Mouse (Mus musculus) hematopoietic stem cell, adult 5-6 weeks (primary cell): ENCODE results near the gene Gp1ba. TPM values are rescaled to one million over a fixed set of nuclear protein-coding genes. Genes with fewer than 3 reads are reported as not detected.

Experiments
- ATAC-seq, 2 experiments: fragments of 125-278 bp in 1 of 2; replicated peaks in 1 of 2; 2 replicates each; pipeline ENCODE4 v1.8.0; 2016 to 2017; ENCODE audit warnings: inconsistent platforms in 2 of 2, mild to moderate bottlenecking in 2 of 2, moderate number of reproducible peaks in 2 of 2, low read depth in 1 of 2, moderate TSS enrichment in 1 of 2; ENCODE audit not compliant: low FRiP score in 2 of 2, poor library complexity in 2 of 2, severe bottlenecking in 2 of 2, insufficient read depth in 1 of 2, low TSS enrichment in 1 of 2
- total RNA-seq: library from RNA; stranded (forward); fragments of 172-1452, 232-1000 nt; gene quantifications from 2 replicates; pipeline ENCODE4 v1.2.3, GENCODE M21; 2017

Gp1ba gene
- total RNA-seq, 1 experiment from 2014 or later: 0.45 TPM

DNA sequence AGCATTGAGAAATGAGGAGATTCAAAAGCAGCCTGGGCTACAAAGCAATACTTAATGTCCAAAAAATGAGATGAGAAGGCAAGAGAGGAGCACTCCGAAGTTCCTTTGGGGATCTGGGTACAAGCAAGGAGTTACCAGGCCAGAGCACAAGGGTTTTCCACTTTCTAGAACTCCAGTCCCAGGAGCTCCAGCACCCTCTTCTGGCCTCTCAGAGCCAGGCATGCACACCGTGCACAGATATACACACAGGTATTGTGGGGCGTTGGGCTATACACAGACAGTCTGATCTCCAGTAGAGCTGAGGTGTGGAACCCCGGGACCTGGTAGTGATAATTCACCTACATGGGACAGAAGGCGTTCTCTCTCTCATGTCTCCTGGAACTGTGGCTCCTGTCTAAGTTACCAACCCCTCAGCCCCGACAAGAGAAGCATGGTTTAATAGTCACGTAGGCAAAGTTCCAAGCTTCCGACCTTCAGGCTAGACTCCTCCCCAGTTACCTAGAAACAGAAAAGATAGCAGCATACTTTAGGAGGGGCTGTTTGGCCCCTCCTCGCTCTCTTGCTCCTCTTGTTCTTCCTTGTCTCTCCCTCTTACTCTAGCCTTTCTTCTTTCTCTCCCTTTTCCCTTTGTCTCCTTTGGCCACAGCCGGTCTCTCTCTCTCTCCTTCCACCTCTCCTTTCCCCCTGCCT, 15.7 kb upstream of the Gp1ba start:
- no peak for ATAC-seq

DNA sequence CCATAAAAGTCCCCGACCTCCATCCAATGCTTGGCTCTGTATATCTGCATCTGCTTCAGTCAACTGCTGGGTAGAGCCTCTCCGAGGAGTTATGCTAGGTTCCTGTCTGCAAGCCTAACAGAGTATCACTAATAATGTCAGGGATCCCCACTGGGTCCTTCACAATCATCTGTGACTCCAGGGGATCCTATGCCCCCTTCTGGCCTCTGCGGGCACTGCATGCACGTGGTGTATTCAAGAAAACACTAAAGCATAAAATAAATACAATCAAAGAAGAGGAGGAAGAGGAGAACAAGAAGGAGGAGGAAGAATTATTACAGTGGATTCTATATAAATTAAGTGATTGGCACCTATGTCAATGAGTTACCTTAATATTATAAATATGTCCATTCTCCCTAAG, 13.4 kb upstream of the Gp1ba start:
- 0 out of 4 replicates have a peak, but pooled peaks of 1 of the 2 experiments have one; percentile 27 for ATAC-seq

DNA sequence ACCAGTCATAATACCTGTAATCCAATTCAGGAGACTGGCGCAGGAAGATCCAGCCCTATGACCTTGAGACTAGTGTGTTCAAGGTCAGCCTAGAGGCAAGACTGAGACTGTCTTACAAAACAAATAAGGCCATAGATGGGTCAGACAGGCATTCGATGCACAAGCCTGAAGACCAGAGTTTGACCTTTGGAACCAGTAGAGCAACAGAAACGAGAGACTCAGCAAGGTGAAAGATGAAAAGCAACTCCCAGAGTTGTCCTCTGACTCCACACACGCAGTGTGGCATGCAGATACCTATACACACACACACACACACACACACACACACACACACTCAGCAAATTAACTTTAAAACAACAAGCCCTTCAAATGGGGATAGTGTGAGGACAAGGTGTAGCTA, 12.0 kb upstream of the Gp1ba start:
- ATAC-seq: no peak

DNA sequence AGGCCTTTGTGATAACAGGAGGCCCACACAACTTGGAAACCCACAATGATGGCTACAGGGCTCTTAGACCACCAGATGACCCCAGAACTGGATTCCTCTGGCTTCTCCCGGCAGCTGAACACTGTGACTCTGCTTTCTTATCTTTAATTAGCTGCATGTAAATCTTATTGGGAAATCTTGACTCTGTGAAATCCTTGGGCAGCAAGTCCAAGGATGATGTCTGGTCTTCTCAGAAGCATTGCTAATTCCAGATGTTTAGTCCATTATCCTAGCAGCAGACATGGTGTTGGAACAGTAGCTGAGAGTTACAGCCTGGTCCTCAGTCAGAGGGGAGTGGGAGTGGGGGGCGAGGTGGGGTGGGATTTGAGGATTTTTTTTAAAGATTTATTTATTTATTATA, 10.5 kb upstream of the Gp1ba start:
- ATAC-seq: no peak

DNA sequence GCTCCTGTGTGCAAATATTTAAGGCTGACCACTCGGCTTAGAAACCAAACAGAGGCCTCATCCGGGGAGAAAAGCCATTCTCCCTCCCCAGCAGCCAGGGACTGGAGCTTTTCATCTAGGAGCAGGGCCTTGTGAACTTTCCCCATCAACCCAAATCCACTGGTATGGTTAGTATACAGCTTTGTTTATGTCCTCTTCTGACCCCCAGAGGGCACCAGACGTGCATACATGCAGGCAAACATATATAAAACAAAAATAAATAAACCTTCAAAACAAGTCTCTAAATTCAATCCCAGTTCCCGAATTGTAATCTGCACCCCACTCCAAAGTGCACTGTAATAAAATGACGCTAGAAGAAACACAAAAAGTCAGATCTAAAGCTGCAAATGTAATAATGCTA, 9.4 kb upstream of the Gp1ba start:
- ATAC-seq: peak in 1 of 2 experiments; percentile 45; a peak in 1 of 4 replicates

DNA sequence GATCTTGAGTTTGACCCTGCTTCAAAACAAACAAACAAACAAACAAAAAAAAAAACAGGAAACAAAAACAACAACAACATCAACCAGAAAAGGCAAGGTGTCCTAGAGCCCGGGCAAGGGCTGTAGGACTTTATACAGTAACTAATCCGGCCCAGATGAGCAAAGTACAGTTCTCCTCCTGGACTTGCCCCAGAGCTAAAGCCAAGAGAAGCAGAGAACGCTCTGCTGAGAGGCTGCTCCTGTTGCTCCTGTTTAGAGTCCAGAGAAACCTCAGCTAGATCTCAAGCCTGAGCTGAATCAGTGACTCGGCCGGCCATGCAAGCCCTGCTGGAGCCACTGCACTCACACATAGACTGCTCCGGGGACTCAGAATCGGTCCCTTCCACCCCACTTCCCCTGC, 8.8 kb upstream of the Gp1ba start:
- ATAC-seq: no peak

DNA sequence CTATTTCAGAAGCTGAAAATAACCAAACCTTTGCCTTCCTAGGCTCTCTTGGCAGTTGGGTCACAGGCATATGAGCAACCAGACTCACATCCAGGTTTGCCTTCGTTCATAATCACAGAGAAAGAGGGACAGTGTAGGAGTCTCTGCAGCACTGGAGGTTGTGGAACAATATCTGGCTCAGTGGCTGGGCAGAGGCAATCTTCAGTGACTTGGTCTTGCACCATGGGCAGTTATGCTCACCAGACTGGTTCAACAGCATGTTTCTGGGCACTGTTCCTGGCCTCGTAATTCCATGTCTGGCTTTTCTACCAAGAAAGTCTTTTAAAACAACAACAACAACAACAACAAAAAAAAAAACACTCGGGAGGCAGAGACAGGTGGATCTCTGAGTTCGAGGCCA, 3.3 kb upstream of the Gp1ba start:
- no peak for ATAC-seq

DNA sequence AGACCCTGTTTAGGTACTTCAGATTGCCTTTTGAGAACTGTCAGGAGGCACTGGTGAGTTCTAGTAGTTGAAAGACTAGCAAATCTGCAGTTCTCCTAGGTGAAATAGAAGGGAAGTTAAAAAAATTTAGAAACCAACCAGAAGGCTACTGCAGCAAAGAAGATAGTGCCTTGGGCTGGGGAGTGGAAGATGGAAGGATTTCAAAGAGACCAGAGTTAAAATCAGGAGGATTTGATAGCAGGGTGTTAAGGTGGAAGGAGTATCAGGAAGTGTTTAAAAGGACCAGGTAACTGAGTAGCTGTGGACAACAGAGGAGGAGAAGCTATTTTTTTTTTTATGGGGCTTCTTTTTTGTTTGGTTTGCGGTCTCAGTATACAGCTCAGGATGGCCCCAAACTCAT, 1.2 kb upstream of the Gp1ba start:
- no peak for ATAC-seq

DNA sequence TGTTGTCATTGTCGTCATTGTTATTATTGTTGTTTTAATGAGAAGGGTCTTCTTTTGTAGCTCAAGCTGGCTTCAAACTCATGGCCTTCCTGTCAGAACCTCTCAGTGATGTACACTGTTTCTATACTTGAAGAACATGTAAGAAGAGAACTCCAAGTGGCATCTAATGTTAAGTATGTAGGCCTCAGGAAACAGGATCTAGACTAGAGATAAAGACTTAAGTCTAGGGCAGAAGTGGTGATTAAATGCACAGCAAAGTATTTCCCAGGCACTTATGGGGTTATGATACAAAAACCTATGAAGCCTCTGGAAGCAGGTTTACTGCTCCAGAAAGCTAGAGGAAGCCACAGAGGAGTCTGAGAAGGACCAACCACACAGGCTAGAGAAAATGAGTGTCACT, 629 bp upstream of the Gp1ba start:
- no peak for ATAC-seq

DNA sequence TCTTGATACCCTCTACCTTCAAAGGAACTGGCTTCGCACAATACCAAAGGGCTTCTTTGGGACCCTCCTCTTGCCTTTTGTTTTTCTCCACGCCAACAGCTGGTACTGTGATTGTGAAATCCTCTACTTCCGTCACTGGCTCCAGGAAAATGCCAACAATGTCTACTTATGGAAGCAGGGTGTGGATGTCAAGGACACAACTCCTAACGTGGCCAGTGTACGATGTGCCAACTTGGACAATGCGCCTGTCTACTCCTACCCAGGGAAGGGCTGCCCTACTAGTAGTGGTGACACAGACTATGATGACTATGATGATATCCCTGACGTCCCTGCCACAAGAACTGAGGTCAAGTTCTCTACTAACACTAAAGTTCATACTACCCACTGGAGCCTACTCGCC, 1.1 kb downstream of the Gp1ba start:
- no peak for ATAC-seq

DNA sequence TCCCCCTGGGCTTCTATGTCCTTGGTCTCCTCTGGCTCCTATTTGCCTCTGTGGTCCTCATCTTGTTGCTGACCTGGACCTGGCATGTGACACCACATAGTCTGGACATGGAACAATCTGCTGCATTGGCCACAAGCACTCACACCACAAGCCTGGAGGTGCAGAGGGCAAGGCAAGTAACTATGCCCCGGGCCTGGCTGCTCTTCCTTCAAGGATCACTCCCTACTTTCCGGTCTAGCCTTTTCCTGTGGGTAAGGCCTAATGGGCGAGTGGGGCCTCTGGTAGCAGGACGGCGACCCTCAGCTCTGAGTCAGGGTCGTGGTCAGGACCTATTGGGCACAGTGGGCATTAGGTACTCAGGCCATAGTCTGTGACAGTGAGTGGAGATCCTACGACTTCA, 2.3 kb downstream of the Gp1ba start:
- no peak for ATAC-seq

DNA sequence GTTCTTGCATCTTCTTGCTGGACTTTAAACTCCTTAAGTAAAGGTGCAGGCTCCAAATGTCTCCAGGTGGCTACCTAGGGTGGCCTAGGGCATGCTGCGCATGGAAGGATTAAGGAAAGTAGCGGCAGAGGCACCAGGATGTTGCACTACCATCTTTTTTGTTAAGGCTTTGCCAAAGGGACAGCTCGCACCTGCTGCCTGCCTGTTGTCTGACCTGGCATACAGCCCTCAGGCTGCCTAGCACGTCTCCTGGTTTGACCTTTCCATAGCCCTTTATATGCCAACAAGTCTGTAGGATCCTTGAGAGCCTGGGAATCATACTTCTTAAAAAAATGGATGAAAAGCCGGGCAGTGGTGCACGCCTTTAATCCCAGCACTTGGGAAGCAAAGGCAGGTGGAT, 4.1 kb downstream of the Gp1ba start:
- no peak for ATAC-seq

DNA sequence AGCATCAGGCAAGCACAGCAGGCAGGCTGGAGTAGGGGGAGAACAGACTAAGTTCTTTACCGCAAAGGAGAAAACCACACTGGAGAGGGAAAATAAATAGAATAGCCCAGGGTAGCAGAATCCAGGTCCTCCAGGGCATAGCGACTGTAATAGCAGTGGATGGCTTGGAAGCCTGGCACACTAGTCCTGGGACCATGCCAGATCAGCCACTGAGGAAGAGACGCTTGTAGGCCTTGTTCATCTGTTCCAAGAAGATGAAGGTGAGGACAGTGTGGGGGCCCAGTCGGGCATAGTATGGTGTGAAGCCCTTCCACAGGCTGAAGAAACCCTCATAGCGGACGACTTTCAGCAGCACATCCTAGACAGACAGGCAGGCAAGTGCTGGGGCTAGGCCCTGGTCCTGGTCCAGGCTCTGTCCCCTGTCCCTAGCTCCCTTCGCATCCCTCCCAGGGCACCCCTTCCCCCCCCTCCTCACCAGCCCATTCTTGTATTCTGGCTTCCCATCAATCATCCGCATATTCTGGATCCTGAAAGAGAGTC, 5.7 kb downstream of the Gp1ba start:
- no peak for ATAC-seq

DNA sequence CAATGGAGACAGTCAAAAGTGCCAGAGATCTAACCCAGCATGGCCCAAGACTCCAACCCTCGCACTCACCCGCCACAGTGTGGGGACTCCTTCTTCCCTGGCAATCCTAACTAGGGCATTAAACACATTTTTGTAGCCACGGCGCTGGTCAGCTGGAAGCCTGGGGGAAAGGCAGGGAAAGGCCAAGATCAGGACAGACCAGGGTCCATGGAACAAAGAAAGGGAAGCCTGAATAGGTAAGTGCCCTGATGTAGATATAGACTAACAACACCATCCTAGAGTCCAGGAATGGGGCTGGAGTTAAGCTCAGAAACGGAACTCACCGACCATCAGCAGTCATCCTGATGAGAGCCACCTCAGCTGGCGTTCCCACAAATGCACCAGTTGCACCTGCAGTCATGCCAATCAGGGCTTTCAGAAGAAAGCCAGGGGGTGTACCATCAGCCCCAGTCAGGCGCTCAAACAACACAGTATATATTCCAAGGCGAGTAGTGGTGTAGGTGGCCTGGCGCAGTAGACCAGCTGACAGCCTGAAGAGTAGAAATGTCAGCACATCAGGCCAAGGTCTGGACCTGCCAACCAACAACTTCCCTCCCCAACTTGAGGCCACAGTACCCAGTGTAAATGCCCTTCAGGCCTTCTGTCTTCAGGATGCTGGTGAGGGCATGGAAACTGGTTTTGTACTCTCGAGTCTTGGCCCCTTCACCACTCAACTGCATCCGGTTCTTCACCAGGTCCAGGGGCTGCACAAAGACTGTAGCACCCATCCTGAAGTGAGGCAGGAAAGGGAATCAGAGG, 6.7 kb downstream of the Gp1ba start:
- ATAC-seq: no peak

DNA sequence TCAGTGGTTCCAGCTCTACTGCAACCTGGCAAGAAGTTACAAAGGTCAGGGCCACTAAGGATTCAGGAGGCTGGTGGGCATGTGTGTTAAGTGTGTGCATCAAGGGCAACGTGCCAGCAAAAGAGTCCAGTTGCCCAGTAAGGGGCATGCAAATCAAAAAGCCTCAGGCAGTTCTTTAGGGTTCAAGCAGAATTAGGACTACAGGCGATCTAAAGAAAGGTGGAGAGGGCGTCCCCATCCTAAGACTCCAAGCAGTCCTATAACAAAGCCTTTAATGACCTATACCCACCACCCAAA, 7.3 kb downstream of the Gp1ba start:
- ATAC-seq: no peak

DNA sequence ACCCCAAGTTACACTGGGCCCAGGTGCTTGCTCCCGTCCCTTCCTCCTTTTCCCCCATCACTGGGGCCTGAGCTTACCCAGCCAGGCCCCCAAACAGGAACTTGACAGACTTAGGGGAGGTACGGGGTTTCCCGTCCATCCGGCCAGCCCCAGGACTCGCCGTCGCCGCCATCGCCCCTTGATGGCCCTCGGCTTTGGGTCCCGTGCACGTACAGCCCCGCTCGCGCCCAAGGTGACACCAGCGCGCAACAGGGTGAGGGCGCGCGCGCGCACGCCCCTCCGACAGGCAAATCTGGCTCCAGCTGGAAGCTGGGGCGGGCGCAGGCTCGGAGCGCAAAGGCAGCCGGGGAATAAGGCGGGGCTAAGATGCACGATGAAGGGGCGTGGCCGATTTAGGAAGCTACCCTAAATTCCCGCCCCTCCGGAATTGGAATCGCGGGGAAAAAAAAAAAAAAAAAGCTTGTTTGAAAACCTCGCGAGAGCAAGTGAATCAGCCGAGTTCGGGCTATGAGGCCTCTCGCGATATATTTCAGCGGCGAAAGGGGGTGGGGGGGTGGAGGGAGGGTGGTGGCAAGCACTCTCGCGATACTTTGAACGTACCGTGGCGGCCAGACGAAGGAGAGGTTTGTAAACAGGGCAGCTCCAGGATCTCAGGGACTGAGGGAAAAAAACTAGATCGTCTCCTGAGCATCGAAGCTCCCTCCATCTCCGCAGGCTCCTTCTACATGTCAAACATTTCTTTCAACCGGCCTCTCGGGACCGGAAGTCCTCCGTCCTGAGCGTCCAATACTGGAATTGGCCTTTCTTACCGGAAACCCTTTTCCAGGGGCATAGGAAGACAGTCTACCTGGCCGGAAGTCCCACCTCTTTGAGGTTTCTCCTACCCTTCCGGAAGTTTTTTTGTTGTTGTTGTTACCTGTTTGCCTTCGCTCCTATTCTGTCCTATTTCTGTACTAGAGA, 8.0 kb downstream of the Gp1ba start, which contains the start of the genes Rnf167 and Slc25a11:
Gene Rnf167 (plus strand): TSS at position 545 of the 960 bp plus-strand sequence.
Gene Slc25a11 (minus strand): TSS at position 789 of the 960 bp plus-strand sequence.
- peak; percentile 77 to 85 for ATAC-seq

DNA sequence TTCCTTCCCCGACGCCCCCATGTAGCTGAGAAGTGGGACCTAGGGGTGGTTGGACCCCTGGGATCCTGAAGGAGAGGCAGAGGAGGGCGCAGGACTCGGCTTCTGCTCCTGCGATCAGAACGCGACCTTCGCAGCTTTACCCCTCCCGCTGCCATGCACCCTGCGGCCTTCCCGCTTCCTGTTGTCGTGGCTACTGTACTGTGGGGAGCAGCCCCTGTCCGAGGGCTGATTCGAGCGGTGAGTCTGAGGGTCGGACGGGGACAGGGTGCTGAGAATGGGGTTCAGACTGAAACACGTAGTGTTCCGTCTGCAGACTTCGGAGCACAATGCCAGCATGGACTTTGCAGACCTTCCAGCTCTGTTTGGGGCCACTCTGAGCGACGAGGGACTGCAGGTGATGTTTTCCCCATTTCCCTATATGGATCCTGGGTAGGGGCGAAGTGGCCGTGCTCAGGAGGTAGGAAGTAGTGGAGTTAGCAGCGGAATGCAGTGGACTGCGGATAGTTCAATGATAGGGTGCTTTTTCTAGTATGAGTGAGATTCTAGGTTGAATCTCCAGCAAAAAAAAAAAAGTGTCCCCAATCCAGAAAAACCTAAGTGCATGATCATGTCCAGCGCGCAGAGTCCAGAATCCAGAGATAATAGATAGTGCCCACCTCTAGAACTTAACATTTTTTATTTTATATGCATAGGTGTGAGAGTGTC, 8.9 kb downstream of the Gp1ba start:
- no peak for ATAC-seq
